Mouse (Mus musculus): ENCODE data around the gene Gcsam. TPM values are rescaled to one million over a fixed set of nuclear protein-coding genes. Genes with fewer than 3 reads are reported as not detected.
A peak's percentile ranks its signal among the peaks of the same experiment; 100 is the strongest.

The Gcsam gene
- polyA plus RNA-seq, 1 experiment from 2014 or later = 0.17 TPM

- WGBS = 6% methylated on average over 20 of the region's 20 CpGs
- H3K27ac ChIP-seq (ENCODE audit: low read depth, low read length) = peak within 1 kb of the TSS; percentile 93
- H3K4me1 ChIP-seq (replicated peaks; ENCODE audit: control insufficient read depth, insufficient read depth, low read length) = peaks cover 4% of the 10 kb centered on the region; the same call in 1 of the 2 replicates
- peak within 1 kb of the TSS; percentile 60 for H3K4me3 ChIP-seq (ENCODE audit: low read depth, low read length)
- no peaks in the 10 kb centered on the region for H3K36me3 ChIP-seq (ENCODE audit: control insufficient read depth, insufficient read depth)
- H3K9ac ChIP-seq (ENCODE audit: low read depth, low read length) = peak within 1 kb of the TSS; percentile 70
- H3K27me3 ChIP-seq (replicated peaks; ENCODE audit: control insufficient read depth, insufficient read depth, low read length) = no peaks in the 10 kb centered on the region
- ATAC-seq = peak; percentile 97
- H3K4me2 ChIP-seq (replicated peaks; ENCODE audit: low read depth) = peak within 1 kb of the TSS; percentile 70
- TF ChIP-seq CTCF (IDR thresholded peaks at IDR 0.05; ENCODE audit: low read depth) = no peak
- H3K9me3 ChIP-seq (ENCODE audit: control insufficient read depth) = no peaks in the 10 kb centered on the region
These were observed 43.8 kb downstream of the Gcsam start, which contains the start of gene BC016579 for GRCm38 (mm10) chr16:45653934-45654332. Gene BC016579, minus strand, starts transcription at chr16:45654068.

- WGBS = 50% methylated on average over 9 of the region's 9 CpGs
- no peaks in the 10 kb centered on the region for H3K36me3 ChIP-seq (ENCODE audit: control insufficient read depth, insufficient read depth)
- ATAC-seq = no peak
- no peaks in the 10 kb centered on the region for H3K27me3 ChIP-seq (replicated peaks; ENCODE audit: control insufficient read depth, insufficient read depth, low read length)
- no peaks in the 10 kb centered on the region for H3K9me3 ChIP-seq (ENCODE audit: control insufficient read depth)
- peak overlapping the region; percentile 60 for H3K4me3 ChIP-seq (ENCODE audit: low read depth, low read length)
- peaks cover 4% of the 10 kb centered on the region; the same call in 1 of the 2 replicates for H3K4me1 ChIP-seq (replicated peaks; ENCODE audit: control insufficient read depth, insufficient read depth, low read length)
- H3K9ac ChIP-seq (ENCODE audit: low read depth, low read length) = 0 out of 2 replicates have a peak overlapping the region, but pooled peaks have one; percentile 70
- TF ChIP-seq CTCF (IDR thresholded peaks at IDR 0.05; ENCODE audit: low read depth) = no peak
- peak overlapping the region; percentile 70 for H3K4me2 ChIP-seq (replicated peaks; ENCODE audit: low read depth)
- peak overlapping the region; percentile 93 for H3K27ac ChIP-seq (ENCODE audit: low read depth, low read length)
These were observed 44.3 kb downstream of the Gcsam start for GRCm38 (mm10) chr16:45654465-45654864.

GRCm38 (mm10) chr16:45657574-45658159 is 47.5 kb downstream of the Gcsam start:
- no peaks in the 10 kb centered on the region for H3K36me3 ChIP-seq (ENCODE audit: control insufficient read depth, insufficient read depth)
- H3K27ac ChIP-seq (ENCODE audit: low read depth, low read length) = no peak overlapping the region
- no peak overlapping the region for H3K9ac ChIP-seq (ENCODE audit: low read depth, low read length)
- 63% methylated on average over 12 of the region's 12 CpGs for WGBS
- H3K4me2 ChIP-seq (replicated peaks; ENCODE audit: low read depth) = no peak overlapping the region
- no peak for TF ChIP-seq CTCF (IDR thresholded peaks at IDR 0.05; ENCODE audit: low read depth)
- H3K27me3 ChIP-seq (replicated peaks; ENCODE audit: control insufficient read depth, insufficient read depth, low read length) = no peaks in the 10 kb centered on the region
- no peaks in the 10 kb centered on the region for H3K4me1 ChIP-seq (replicated peaks; ENCODE audit: control insufficient read depth, insufficient read depth, low read length)
- H3K9me3 ChIP-seq (ENCODE audit: control insufficient read depth) = no peaks in the 10 kb centered on the region
- ATAC-seq = no peak
- no peak overlapping the region for H3K4me3 ChIP-seq (ENCODE audit: low read depth, low read length)

GRCm38 (mm10) chr16:45658248-45658647 is 48.1 kb downstream of the Gcsam start:
- H3K36me3 ChIP-seq (ENCODE audit: control insufficient read depth, insufficient read depth) = no peaks in the 10 kb centered on the region
- ATAC-seq = peak; percentile 64
- no peak overlapping the region for H3K9ac ChIP-seq (ENCODE audit: low read depth, low read length)
- no peak for TF ChIP-seq CTCF (IDR thresholded peaks at IDR 0.05; ENCODE audit: low read depth)
- H3K4me3 ChIP-seq (ENCODE audit: low read depth, low read length) = no peak overlapping the region
- no peak overlapping the region for H3K4me2 ChIP-seq (replicated peaks; ENCODE audit: low read depth)
- H3K27me3 ChIP-seq (replicated peaks; ENCODE audit: control insufficient read depth, insufficient read depth, low read length) = no peaks in the 10 kb centered on the region
- 37% methylated on average over 1 of the region's 1 CpGs for WGBS
- no peak overlapping the region; the same call in 1 of the 2 replicates for H3K27ac ChIP-seq (ENCODE audit: low read depth, low read length)
- H3K9me3 ChIP-seq (ENCODE audit: control insufficient read depth) = no peaks in the 10 kb centered on the region
- H3K4me1 ChIP-seq (replicated peaks; ENCODE audit: control insufficient read depth, insufficient read depth, low read length) = no peaks in the 10 kb centered on the region

- H3K9ac ChIP-seq (ENCODE audit: low read depth, low read length) = no peak overlapping the region
- no peaks in the 10 kb centered on the region for H3K27me3 ChIP-seq (replicated peaks; ENCODE audit: control insufficient read depth, insufficient read depth, low read length)
- H3K4me3 ChIP-seq (ENCODE audit: low read depth, low read length) = no peak overlapping the region
- no peak for ATAC-seq
- H3K36me3 ChIP-seq (ENCODE audit: control insufficient read depth, insufficient read depth) = no peaks in the 10 kb centered on the region
- TF ChIP-seq CTCF (IDR thresholded peaks at IDR 0.05; ENCODE audit: low read depth) = no peak
- H3K4me1 ChIP-seq (replicated peaks; ENCODE audit: control insufficient read depth, insufficient read depth, low read length) = no peaks in the 10 kb centered on the region
- no peaks in the 10 kb centered on the region for H3K9me3 ChIP-seq (ENCODE audit: control insufficient read depth)
- H3K27ac ChIP-seq (ENCODE audit: low read depth, low read length) = no peak overlapping the region
- 87% methylated on average over 4 of the region's 4 CpGs for WGBS
- no peak overlapping the region for H3K4me2 ChIP-seq (replicated peaks; ENCODE audit: low read depth)
These were observed 49.4 kb downstream of the Gcsam start for GRCm38 (mm10) chr16:45659596-45659995.

- no peak for ATAC-seq
- TF ChIP-seq CTCF (IDR thresholded peaks at IDR 0.05; ENCODE audit: low read depth) = no peak
These were observed 52.2 kb downstream of the Gcsam start for GRCm38 (mm10) chr16:45662381-45662780.

More at GRCm38 (mm10) chr16:45662381-45662780, 52.2 kb downstream of the Gcsam start:
- no peaks in the 10 kb centered on the region for H3K9me3 ChIP-seq (ENCODE audit: control insufficient read depth)
- no peaks in the 10 kb centered on the region for H3K36me3 ChIP-seq (ENCODE audit: control insufficient read depth, insufficient read depth)
- no peaks in the 10 kb centered on the region for H3K27me3 ChIP-seq (replicated peaks; ENCODE audit: control insufficient read depth, insufficient read depth, low read length)
- no peak overlapping the region for H3K4me2 ChIP-seq (replicated peaks; ENCODE audit: low read depth)
- no peak overlapping the region for H3K4me3 ChIP-seq (ENCODE audit: low read depth, low read length)
- no peak overlapping the region for H3K27ac ChIP-seq (ENCODE audit: low read depth, low read length)
- no peak overlapping the region for H3K9ac ChIP-seq (ENCODE audit: low read depth, low read length)
- H3K4me1 ChIP-seq (replicated peaks; ENCODE audit: control insufficient read depth, insufficient read depth, low read length) = no peaks in the 10 kb centered on the region

Measured in intestine, postnatal 0 days (tissue).